Mouse (Mus musculus) erythroblast, embryonic 14.5 days (primary cell): ENCODE measurements around the gene Ppp1r1c.

Experiments used
- GATA1 ChIP-seq: IDR thresholded peaks from 2 replicates; pipeline ENCODE4 v1.6.1; 2012; ENCODE audit warnings: low read length, inconsistent platforms, mixed read lengths
- TAL1 ChIP-seq: IDR thresholded peaks from 3 replicates; pipeline ENCODE4 v1.6.1; 2012; ENCODE audit warnings: low read length, inconsistent platforms, mixed read lengths

DNA sequence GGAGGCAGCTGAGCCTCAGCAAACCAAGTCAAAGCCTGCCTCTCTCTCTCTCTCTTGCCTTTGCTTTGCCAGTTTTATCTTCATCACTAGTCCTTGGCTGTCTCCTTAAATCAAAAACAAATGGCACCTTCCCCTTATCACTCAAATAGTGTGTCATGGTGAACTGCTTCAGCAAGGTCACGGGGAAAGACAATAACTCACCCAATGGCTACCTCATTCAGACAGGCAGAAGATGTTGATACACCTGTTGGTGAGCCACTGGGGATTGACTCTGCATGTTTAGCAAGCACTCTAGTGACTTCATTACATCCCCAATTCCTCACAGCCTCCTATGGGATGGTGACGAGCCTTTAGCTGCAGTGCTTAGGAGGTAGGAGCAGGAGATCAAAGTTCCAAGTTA is 89.9 kb downstream of the Ppp1r1c start:
- TF ChIP-seq GATA1 = no peak
- TF ChIP-seq TAL1 = no peak
